Mouse (Mus musculus) heart, adult 2 months (tissue): ENCODE measurements around the gene Hsdl2.

Source experiments
- CTCF ChIP-seq: fragments of 200-600 bp; IDR thresholded peaks from 2 replicates; pipeline ENCODE4 v1.8.1; 2022; ENCODE audit warnings: antibody characterized with exemption, mild to moderate bottlenecking, moderate library complexity
- POLR2A ChIP-seq: fragments of 200-500 bp; IDR thresholded peaks from 2 replicates; pipeline ENCODE4 v1.6.1; 2011; ENCODE audit warnings: mild to moderate bottlenecking, low read depth, low read length, control low read depth; ENCODE audit not compliant: insufficient read depth

GRCm38 (mm10) chr4:59585097-59585496, 3.7 kb downstream of the Hsdl2 start:
- TF ChIP-seq CTCF (no peak), POLR2A (no peak)
